Mouse (Mus musculus) right cerebral cortex, adult 2 months (tissue): ENCODE data around the gene Rpl27a.

Experiments
- DNase-seq, 2 experiments: peaks; one replicate each; pipeline ENCODE4 v3.0.0; 2021 to 2022; ENCODE audit warnings: low spot score in 2 of 2

Gene Rpl27a

DNA sequence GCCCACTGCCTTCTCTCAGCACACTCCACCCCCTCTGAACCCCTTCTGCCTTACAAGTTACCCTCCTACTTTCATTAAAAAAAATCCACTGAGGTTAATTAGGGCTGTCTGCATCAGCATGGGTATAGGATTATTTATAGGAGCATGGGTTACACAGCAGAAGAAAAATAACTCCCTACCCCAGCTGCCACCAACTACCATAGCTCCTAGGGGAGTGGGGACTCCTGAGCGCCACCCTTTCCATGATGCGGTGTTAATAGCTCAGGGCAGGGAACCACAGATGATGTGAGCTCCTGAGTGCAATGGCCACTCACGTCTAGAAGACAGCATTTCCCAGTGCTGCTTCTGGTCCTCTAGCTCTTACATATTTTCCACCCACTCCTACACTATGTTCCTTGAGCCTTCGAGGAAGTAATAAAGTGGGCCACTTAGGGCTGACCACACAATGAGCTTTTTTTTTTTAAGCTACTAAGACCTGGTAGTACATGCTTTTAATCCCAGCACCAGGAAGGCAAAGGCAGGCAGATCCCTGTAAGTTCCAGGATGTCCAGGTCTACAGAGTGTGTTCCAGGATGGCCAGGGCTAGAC lies 44.9 kb downstream of the Rpl27a start:
- DNase-seq: no peak

DNA sequence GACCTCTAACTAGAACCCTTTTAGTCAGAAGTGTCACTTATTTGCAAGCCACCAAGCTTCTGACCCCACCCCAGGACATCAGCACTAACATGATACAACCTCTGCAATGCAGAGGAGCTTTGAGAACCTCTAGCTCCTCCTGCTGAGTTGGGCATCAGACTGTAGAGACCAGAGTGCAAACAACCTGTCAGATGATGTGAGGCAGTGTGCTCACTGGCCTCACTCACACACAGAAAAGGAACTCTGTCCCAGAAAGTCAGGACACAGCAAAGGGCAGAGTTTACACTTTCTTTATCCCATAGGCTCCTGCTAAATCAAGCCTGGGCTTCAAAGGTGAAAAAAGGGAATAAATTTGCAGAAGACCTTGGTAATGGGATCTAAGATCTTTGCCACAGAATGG lies 47.4 kb downstream of the Rpl27a start:
- no peak for DNase-seq

DNA sequence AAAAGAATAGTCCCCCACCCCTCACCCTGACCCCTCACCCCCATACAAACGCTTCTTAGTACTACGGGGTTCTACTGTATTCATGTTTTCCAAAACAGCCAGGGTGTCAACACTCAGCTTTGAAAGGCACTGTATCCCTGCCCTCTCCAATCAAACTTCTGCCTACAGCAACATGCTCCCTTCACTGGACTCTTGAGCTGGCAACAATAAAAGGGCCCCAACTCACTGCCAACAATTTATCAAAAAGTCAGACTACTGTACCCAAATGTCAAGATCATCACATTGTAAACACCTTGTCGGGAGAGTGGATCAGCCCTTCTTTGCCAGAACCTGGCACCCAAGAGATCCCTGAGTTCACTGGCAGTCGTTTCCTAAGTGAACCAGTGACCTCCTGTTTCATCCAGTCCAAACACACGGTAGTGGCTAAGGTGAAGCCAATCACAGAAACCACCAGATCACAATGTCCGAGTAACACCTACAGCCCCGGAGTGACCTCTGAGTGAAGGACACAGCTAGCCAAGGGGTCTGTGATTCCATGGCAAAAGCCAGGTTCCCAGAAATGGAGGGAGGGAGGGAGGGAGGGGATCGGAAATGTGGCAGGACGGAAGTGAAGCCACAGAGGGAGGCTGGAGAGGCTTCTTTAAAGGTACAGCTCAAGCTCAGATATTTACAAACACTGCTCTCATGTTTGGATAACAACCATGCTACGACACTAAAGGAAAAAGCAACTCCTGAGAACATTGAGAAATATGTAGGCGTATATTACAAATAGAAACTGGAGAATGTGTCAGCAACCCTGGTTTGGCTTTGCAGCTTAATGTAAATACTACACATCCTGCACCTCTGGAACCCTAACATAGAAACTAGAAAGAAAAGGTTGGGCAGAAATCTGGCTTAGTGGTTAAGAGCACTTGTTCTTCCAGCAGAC lies 48.2 kb downstream of the Rpl27a start:
- DNase-seq: no peak

DNA sequence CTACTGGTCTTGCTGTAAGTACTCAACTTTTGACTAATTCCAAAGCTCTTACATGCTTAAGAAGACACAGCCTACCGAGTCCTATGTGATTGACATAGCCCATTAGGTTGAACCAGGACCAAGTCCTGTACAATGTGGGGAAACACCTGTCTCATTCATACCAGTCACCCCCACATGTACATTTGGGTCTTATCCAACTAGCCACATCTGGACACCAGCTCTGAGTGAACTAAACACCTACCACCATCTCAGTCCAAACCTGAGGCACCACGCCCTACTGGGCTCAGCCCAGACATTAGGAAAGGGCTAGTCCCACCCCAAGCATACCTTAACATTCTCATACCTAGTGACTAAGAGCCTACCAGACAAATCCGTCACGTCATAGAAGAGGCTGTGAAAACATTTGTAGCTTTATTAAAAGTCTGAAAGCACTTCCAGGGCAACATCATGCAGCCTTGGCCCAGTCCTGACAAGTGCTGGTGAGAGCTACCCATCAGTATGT lies 49.5 kb downstream of the Rpl27a start:
- no peak for DNase-seq
